Mouse (Mus musculus) kidney, adult 2 months (tissue): ENCODE measurements at regions not wholly inside any gene's neighbourhood (a gene's known extent, or its start where the extent isn't known, plus 50 kb on each side); places are given as distances from the start of the nearest gene placed in this dataset.

Experiments used
- CTCF ChIP-seq: fragments of 200-500 bp; conservative IDR thresholded peaks from 2 replicates; pipeline ENCODE4 v1.5.1; 2011; ENCODE audit warnings: low read depth, mild to moderate bottlenecking, control low read depth, low read length, moderate library complexity, mixed read lengths; ENCODE audit not compliant: insufficient read depth, insufficient read length
- POLR2A ChIP-seq: fragments of 200-500 bp; IDR thresholded peaks from one replicate; pipeline ENCODE4 v1.6.1; 2011; ENCODE audit warnings: low read depth, low read length, control low read depth

- TF ChIP-seq POLR2A (no peak), CTCF (peak; percentile 82)
These were observed 165.8 kb upstream of the Zfp637 start for GRCm38 (mm10) chr6:117675059-117675800.
